Mouse (Mus musculus) embryonic facial prominence, embryonic 15.5 days (tissue): ENCODE data around the gene Aacs. TPM values are rescaled to one million over a fixed set of nuclear protein-coding genes. Genes with fewer than 3 reads are reported as not detected.

ENCODE experiments used
- ATAC-seq: fragments of 200-750 bp; cut with Nextera tagmentation; 2 replicates; pipeline ENCODE4 v1.8.0; 2017; ENCODE audit warnings: low read depth, moderate TSS enrichment; ENCODE audit not compliant: insufficient number of reproducible peaks, low FRiP score, low TSS enrichment
- H3K27ac ChIP-seq: fragments of 300-500 bp; sonication (generic); replicated peaks from 2 replicates; pipeline ENCODE4 v1.5.1; 2015; ENCODE audit warnings: mild to moderate bottlenecking, inconsistent platforms
- H3K27me3 ChIP-seq: fragments of 300-500 bp; sonication (generic); 2 replicates; pipeline ENCODE4 v1.6.1; 2015; ENCODE audit warnings: inconsistent platforms
- H3K36me3 ChIP-seq: fragments of 300-500 bp; sonication (generic); 2 replicates; pipeline ENCODE4 v1.6.1; 2015; ENCODE audit warnings: mild to moderate bottlenecking, inconsistent platforms
- H3K4me1 ChIP-seq: fragments of 300-500 bp; sonication (generic); 2 replicates; pipeline ENCODE4 v1.6.1; 2015; ENCODE audit warnings: inconsistent platforms
- H3K4me2 ChIP-seq: fragments of 300-500 bp; sonication (generic); replicated peaks from 2 replicates; pipeline ENCODE4 v1.6.1; 2015; ENCODE audit warnings: mild to moderate bottlenecking, inconsistent platforms
- H3K4me3 ChIP-seq: fragments of 300-500 bp; sonication (generic); replicated peaks from 2 replicates; pipeline ENCODE4 v1.5.1; 2015; ENCODE audit warnings: mild to moderate bottlenecking, inconsistent platforms
- H3K9ac ChIP-seq: fragments of 300-500 bp; sonication (generic); 2 replicates; pipeline ENCODE4 v1.6.1; 2015; ENCODE audit warnings: inconsistent platforms
- H3K9me3 ChIP-seq: fragments of 300-500 bp; sonication (generic); replicated peaks from 2 replicates; pipeline ENCODE4 v1.6.1; 2016; ENCODE audit warnings: inconsistent platforms
- WGBS: fragments of 180-500 bp; shearing (Covaris S2); methylation state at CpG from one replicate; pipeline ENCODE4 v1.1.7; 2015; 5-methylcytosine and 5-hydroxymethylcytosine counted together
- polyA plus RNA-seq: library from polyadenylated mRNA; unstranded; fragments of >200 nt; fragmentation: Nextera tagmentation; extraction: Ambion mirVana; gene quantifications from 2 replicates; pipeline ENCODE4 v1.2.1, GENCODE M21; 2015

Aacs gene
- polyA plus RNA-seq, 1 experiment from 2014 or later = 46.3 TPM

DNA sequence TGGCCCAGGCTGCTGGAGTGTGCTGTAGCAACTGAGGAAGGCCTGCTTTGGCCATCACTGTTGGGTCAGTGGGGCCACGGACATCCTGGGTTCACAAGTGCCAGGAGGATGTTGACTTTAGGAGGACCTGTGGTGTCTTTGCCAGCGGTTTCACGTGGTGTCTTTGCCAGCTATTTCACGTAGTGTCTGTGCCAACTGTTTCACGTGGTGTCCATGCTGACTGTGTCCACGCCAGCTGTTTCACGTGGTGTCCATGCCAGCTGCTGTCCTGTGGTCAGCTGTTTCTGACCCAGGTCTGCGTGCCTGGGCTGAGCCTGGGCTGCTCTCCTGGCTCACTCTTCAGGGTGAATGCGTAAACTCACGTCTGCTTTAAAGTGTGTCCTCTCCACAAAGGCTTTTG, 20.0 kb downstream of the Aacs start:
- Histone ChIP-seq H3K27me3 (no peaks in the 10 kb centered on the region), H3K36me3 (peaks cover 38% of the 10 kb centered on the region), H3K9me3 (no peaks in the 10 kb centered on the region), H3K4me3 (no peak overlapping the region), H3K27ac (no peak overlapping the region), H3K9ac (no peak overlapping the region), H3K4me1 (0 out of 2 replicates have a peak, but pooled peaks cover 4% of the 10 kb centered on the region), H3K4me2 (no peak overlapping the region)
- no peak for ATAC-seq
- WGBS = 88% methylated on average over 10 of the region's 10 CpGs

DNA sequence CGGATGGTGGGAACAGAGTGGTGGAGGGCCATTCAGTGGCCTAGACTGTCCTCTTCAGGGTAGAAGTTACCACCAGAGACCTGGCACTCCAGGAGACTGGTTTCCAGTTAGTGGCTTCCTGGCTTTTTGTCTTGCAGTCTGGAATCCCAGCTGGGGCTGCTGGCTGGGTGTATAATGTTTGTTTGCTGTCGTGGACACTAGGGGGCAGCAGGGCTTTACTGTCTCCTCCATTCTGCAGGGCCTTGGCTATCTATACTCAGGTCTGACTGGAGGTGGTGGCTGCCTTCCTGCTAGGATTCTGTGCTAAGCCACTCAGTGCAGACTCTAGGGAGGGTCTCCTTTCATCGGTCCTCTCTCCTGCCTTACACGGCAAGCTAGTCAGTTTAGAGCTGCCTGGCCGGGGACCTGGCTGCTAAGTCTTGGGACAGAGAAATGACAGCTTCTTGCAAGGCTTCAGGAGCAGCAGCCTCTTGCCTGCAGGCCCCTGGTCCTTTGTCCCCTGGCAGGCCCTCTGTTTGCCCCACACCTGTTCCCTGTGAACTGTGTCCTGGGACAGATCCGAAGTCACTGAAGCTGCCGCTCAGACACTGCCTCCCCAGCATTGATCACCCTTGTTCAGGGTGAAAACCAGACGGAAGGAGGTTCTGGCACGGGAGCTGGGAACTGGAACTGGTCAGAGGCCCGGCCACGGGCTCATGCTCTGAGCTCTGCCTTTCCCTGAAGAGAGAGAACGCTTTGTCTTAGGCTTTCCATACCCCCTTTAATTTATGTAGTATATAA, 22.4 kb downstream of the Aacs start:
- 67% methylated on average over 12 of the region's 12 CpGs for WGBS

DNA sequence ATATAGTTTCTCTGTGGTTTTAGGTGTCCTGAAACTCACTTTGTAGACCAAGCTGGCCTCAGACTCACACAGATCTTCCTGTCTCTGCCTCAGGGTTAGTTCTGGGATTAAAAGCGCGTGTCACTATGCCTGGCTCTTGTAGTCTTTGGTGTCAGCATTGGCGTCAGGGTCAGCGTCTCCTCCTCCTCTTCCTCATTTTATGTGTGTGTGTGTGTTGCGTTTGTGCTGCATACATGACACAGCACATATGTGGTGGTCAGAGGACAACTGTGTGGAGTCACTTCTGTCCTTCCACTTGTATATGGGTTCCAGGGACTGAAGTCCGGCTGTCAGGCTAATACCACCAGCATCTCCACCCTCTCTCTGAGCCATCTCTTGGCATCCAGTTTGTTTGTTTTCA, 25.9 kb downstream of the Aacs start:
- ATAC-seq = no peak
- H3K4me3 ChIP-seq = no peak overlapping the region
- peaks cover 37% of the 10 kb centered on the region for H3K36me3 ChIP-seq
- H3K27ac ChIP-seq = no peak overlapping the region
- no peak overlapping the region for H3K4me2 ChIP-seq
- 0 out of 2 replicates have a peak, but pooled peaks cover 3% of the 10 kb centered on the region for H3K4me1 ChIP-seq
- H3K9ac ChIP-seq = no peak overlapping the region
- no peaks in the 10 kb centered on the region for H3K9me3 ChIP-seq
- no peaks in the 10 kb centered on the region for H3K27me3 ChIP-seq
- WGBS = 87% methylated on average over 6 of the region's 6 CpGs

More for the DNA sequence above, 22.4 kb downstream of the Aacs start:
- H3K4me1 ChIP-seq = 0 out of 2 replicates have a peak, but pooled peaks cover 6% of the 10 kb centered on the region
- no peak for ATAC-seq
- H3K4me2 ChIP-seq = no peak overlapping the region
- H3K9ac ChIP-seq = no peak overlapping the region
- no peak overlapping the region for H3K27ac ChIP-seq
- no peaks in the 10 kb centered on the region for H3K9me3 ChIP-seq
- H3K4me3 ChIP-seq = no peak overlapping the region
- no peaks in the 10 kb centered on the region for H3K27me3 ChIP-seq
- peaks cover 28% of the 10 kb centered on the region for H3K36me3 ChIP-seq

DNA sequence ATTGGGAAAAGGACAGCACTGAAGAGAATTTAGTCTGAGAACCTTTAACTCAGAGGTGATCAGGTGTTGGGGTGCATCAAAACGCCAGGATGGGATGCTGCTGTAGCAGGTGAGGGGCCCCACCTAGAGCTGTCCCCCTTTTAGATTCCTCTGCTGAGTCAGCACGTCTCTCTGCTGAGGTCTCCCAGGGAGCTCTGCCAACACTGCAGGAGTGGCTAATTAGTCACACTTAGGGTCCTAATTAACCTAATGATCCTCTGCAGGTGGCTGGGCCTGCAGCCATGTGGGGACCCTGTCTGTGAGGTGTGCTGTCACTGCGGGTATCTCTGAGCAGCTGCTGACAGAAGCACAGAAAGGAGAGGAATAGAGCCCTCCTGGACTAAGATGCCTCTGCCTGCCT, 26.6 kb downstream of the Aacs start:
- peaks cover 41% of the 10 kb centered on the region for H3K36me3 ChIP-seq
- H3K4me2 ChIP-seq = no peak overlapping the region
- H3K4me3 ChIP-seq = no peak overlapping the region
- no peak overlapping the region for H3K27ac ChIP-seq
- ATAC-seq = no peak
- 0 out of 2 replicates have a peak, but pooled peaks cover 3% of the 10 kb centered on the region for H3K4me1 ChIP-seq
- H3K9ac ChIP-seq = no peak overlapping the region
- H3K9me3 ChIP-seq = no peaks in the 10 kb centered on the region
- H3K27me3 ChIP-seq = no peaks in the 10 kb centered on the region
- 38% methylated on average over 3 of the region's 3 CpGs for WGBS

DNA sequence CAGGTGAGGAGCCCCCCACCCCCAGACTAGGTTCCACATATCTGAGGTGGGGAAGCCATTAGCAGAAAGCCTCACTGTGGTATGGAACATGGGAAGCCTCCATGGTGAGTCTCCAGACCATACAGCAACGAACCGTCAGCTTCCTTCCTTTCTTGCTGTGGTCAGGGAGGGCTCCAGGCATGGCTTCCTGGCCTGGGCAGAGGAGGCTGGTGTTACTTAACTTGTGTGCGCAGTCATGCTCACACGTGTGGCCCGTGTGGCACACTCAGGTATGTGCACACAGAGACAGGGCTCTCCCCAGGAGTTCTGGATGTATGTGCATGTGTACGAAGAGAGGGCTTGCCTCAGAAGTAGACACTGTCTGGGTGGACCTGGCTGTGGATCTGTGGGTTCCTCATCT, 28.0 kb downstream of the Aacs start:
- no peak overlapping the region for H3K9ac ChIP-seq
- H3K36me3 ChIP-seq = peaks cover 46% of the 10 kb centered on the region
- H3K4me1 ChIP-seq = 0 out of 2 replicates have a peak, but pooled peaks cover 3% of the 10 kb centered on the region
- no peaks in the 10 kb centered on the region for H3K27me3 ChIP-seq
- no peak overlapping the region for H3K27ac ChIP-seq
- no peak for ATAC-seq
- no peaks in the 10 kb centered on the region for H3K9me3 ChIP-seq
- WGBS = 87% methylated on average over 6 of the region's 6 CpGs
- no peak overlapping the region for H3K4me2 ChIP-seq
- H3K4me3 ChIP-seq = no peak overlapping the region

DNA sequence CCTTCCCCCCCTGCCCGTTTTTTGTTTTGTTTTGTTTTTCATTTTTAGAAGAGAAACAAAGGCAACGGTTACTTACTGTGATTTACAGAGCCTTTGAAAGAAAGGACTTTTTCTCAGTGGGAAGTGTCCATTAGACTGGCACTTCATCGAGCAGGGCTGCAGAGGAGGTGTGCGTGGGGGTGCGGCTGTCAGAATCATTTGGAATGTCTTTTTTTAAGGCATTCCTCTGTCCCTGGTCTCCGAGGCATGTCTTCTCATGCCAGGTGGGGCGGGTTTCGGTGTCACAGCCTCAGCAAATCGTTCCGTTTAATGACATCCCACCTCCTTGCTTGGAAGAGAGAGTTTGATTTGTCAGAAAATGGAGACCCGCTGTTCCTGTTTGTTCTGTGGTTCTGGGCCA, 29.1 kb downstream of the Aacs start:
- no peak for ATAC-seq
- H3K27me3 ChIP-seq = no peaks in the 10 kb centered on the region
- no peaks in the 10 kb centered on the region for H3K9me3 ChIP-seq
- H3K36me3 ChIP-seq = peaks cover 56% of the 10 kb centered on the region
- 0 out of 2 replicates have a peak, but pooled peaks cover 3% of the 10 kb centered on the region for H3K4me1 ChIP-seq
- no peak overlapping the region for H3K4me2 ChIP-seq
- H3K4me3 ChIP-seq = no peak overlapping the region
- no peak overlapping the region for H3K9ac ChIP-seq
- H3K27ac ChIP-seq = no peak overlapping the region; the same call in 1 of the 2 replicates
- 65% methylated on average over 11 of the region's 11 CpGs for WGBS

DNA sequence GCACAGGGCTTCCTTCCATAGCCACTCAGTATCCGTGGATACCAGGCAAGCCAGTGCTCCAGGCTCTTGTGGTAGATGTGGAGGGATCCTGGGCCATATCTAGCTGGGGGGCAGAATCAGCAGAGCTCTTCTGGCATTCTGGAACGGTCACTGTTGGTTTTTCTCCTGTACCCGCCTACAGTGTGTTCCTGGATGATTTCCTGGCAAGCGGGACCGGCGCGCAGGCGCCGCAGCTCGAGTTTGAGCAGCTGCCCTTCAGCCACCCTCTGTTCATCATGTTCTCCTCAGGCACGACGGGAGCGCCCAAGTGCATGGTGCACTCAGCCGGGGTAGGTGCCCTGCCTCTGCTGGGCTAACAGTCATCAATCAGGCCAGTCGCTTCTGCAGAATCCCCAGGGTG, 30.4 kb downstream of the Aacs start:
- WGBS = 91% methylated on average over 15 of the region's 15 CpGs
- peaks cover 60% of the 10 kb centered on the region for H3K36me3 ChIP-seq
- no peak overlapping the region for H3K27ac ChIP-seq
- no peak overlapping the region for H3K9ac ChIP-seq
- no peak overlapping the region for H3K4me3 ChIP-seq
- no peaks in the 10 kb centered on the region for H3K9me3 ChIP-seq
- ATAC-seq = no peak
- no peak overlapping the region for H3K4me2 ChIP-seq
- H3K4me1 ChIP-seq = 0 out of 2 replicates have a peak, but pooled peaks cover 3% of the 10 kb centered on the region
- H3K27me3 ChIP-seq = no peaks in the 10 kb centered on the region

DNA sequence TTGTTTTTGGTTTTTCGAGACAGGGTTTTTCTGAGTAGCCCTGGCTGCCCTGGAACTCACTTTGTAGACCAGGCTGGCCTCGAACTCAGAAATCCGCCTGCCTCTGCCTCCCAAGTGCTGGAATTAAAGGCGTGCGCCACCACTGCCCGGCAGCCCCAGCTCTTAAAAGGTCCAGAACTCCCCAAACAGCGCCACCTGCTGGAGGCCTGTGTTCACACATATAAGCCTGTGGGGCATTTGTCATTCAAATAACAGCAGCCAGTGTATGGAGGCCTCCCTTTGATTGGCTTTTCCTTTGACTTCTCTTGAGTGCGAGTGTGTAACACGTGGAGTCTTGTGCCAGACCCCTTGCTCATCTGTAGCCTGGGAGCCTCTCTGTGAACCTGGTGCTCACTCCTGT, 32.0 kb downstream of the Aacs start:
- peaks cover 70% of the 10 kb centered on the region for H3K36me3 ChIP-seq
- H3K9ac ChIP-seq = no peak overlapping the region
- H3K9me3 ChIP-seq = no peaks in the 10 kb centered on the region
- H3K4me1 ChIP-seq = no peaks in the 10 kb centered on the region
- H3K4me2 ChIP-seq = no peak overlapping the region
- no peaks in the 10 kb centered on the region for H3K27me3 ChIP-seq
- no peak overlapping the region for H3K4me3 ChIP-seq
- H3K27ac ChIP-seq = no peak overlapping the region
- 94% methylated on average over 9 of the region's 9 CpGs for WGBS
- ATAC-seq = no peak

DNA sequence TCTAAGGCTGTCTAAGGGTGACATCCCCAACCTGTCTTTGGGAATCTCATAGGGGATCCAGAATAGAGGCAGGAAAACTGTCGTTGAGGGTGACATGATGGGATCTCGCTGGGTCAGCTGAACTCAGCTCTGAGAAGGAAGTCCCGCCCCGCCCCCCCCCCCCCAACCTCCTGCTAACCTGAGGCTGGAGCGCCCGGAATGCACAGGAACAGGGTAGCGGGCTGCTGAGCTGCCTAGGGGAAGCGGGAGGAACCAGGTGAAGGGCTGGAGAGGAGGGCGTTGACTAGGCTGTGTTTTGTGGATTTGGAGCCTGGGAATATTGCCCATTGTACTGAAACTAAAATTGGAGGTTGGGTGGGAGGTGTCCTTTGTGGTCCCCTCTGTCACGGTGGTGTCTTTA, 32.4 kb downstream of the Aacs start:
- 89% methylated on average over 10 of the region's 10 CpGs for WGBS
- H3K9ac ChIP-seq = no peak overlapping the region
- peaks cover 75% of the 10 kb centered on the region for H3K36me3 ChIP-seq
- H3K4me1 ChIP-seq = no peaks in the 10 kb centered on the region
- H3K4me2 ChIP-seq = no peak overlapping the region
- H3K27me3 ChIP-seq = no peaks in the 10 kb centered on the region
- ATAC-seq = no peak
- no peak overlapping the region for H3K27ac ChIP-seq
- H3K9me3 ChIP-seq = no peaks in the 10 kb centered on the region
- H3K4me3 ChIP-seq = no peak overlapping the region

DNA sequence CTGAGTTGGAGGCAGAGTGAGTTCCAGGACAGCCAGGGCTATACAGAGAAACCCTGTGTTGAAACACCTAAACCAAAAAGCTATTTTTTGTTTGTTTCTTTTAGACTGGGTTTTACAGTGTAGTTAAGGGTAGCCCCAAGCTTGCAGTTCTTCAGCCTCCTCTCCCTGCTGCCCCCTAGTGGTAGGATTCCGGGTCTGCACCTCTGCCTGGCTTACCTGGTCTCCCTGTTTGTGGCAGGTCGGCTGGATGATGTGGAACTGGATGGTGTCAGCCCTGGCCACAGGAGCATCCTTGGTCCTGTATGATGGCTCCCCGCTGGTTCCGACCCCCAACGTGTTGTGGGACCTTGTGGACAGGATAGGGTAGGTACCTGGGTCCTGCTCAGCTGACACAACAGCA, 33.9 kb downstream of the Aacs start:
- Histone ChIP-seq H3K4me3 (no peak overlapping the region), H3K36me3 (peaks cover 78% of the 10 kb centered on the region), H3K27ac (no peak overlapping the region), H3K4me1 (no peaks in the 10 kb centered on the region), H3K9ac (no peak overlapping the region), H3K4me2 (no peak overlapping the region), H3K9me3 (no peaks in the 10 kb centered on the region), H3K27me3 (no peaks in the 10 kb centered on the region)
- 57% methylated on average over 5 of the region's 5 CpGs for WGBS
- ATAC-seq = no peak

DNA sequence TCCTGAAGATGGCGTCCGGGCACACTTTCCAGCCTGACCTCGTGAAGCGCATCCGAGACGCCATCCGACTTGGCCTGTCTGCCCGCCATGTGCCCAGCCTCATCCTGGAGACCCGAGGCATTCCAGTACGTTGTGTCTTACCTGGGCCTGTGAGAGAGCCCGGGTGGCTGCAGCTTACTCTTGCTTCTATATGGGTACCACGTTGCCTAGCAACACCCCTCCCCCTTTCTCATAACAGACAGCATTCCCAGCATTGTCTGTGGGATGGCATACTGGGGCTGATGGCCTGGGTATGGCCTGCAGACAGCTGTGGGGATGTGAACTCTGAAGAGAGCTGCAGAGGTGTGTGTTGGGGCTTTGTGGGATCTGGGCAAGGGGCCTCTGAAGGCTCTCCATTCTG, 39.4 kb downstream of the Aacs start:
- no peak overlapping the region for H3K27ac ChIP-seq
- H3K4me2 ChIP-seq = no peak overlapping the region
- ATAC-seq = no peak
- H3K4me3 ChIP-seq = no peak overlapping the region
- no peaks in the 10 kb centered on the region for H3K9me3 ChIP-seq
- WGBS = 86% methylated on average over 12 of the region's 12 CpGs
- H3K4me1 ChIP-seq = no peaks in the 10 kb centered on the region
- H3K27me3 ChIP-seq = no peaks in the 10 kb centered on the region
- no peak overlapping the region for H3K9ac ChIP-seq
- peaks cover 72% of the 10 kb centered on the region for H3K36me3 ChIP-seq

DNA sequence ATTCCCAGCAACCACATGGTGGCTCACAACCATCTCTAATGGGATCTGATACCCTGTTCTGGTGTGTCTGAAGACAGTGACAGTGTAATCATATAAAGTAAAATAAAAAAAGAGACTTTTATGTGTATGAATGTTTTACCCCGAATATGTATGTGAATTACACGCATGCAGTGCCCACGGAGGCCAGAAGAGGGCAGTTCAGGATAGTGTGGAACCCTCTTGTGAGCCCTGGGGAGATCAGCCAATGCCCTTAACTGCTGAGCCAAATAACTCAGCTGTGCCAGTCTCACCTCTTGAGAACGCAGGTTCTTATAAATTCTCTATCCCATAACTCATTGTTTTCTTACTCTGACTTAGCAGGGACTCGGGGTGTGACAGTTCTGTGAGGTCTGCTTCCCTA, 43.0 kb downstream of the Aacs start:
- Histone ChIP-seq H3K9ac (no peak overlapping the region), H3K4me2 (no peak overlapping the region), H3K9me3 (no peaks in the 10 kb centered on the region), H3K4me1 (no peaks in the 10 kb centered on the region), H3K27me3 (no peaks in the 10 kb centered on the region), H3K27ac (no peak overlapping the region), H3K4me3 (no peak overlapping the region), H3K36me3 (peaks cover 38% of the 10 kb centered on the region)
- WGBS = 71% methylated on average over 5 of the region's 5 CpGs
- no peak for ATAC-seq
